Mouse (Mus musculus): ENCODE measurements around the gene Inpp5f.
"Not testable (repeated sequence)": the region's sequence is repeated elsewhere in the genome, so short reads cannot be mapped to it uniquely, and the experiment has no call there.

Inpp5f gene

DNA sequence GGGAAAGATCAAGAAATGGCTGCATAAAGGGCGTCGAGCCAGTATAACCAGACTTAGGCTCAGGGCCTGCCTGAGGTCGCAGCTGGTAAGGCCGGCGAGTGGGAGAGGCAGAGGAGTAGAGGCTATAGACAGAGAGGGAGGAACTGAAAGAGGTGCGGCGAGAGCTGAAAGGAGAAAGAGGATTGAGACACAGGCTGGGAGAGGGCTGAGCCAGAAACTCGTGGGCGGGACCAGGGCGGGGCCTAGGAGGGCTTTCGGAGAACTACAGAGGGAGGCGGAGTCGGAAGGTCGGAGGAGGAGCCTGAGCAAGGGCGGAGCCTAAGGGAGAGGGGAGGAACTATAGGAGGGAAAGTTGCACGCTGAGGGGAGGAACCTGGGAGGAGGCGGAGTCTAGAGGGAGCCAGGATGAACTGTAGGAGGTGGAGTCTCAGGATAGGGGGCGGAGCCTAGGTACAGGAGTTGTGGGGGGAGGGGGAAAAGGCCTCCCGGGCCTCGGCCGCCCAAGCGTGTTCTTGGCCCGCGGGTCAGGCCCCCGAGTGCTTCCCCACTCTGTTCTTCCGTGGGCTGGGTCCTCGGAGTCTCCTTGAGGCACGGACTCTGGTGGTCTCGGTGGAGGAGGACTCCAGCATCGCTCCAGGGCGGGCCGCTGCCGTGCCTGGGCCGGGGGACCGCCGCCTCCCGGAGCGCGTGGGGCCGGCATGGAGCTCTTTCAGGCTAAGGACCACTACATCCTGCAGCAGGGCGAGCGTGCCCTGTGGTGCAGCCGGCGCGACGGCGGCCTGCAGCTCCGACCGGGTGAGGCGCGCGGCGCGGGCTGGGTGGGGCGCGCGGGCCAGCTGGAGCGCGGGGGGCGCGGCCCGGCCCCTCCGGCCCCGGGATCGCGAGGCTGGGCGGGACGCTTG lies at the start of gene Inpp5f:
Inpp5f (plus strand) TSS at position 432 of the 902 bp plus-strand sequence.
- DNase-seq (ENCODE audit: low spot score in 2 of 2), result peak; percentile 94 to 96

DNA sequence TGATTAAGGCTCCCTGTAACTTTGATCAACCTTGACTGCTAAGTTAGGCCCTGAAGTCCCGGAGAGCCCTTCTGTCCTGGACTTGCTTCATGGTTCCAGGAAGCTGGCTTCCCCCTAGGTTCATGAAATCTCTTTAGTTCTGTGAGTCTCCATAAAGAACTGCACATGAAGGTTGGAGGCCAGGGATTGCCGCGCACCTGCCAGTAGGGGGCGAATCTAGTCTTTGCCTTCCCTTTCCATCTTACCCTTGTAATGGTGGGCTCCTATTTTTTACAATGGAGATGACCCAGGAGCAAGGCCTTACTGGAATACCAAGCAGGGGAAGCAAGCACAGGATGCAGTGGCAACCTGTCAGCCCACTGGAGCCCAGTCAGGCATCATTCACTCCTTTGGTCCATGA lies 47.8 kb upstream of the Inpp5f start:
- no peak for DNase-seq (ENCODE audit: low spot score in 2 of 2)

DNA sequence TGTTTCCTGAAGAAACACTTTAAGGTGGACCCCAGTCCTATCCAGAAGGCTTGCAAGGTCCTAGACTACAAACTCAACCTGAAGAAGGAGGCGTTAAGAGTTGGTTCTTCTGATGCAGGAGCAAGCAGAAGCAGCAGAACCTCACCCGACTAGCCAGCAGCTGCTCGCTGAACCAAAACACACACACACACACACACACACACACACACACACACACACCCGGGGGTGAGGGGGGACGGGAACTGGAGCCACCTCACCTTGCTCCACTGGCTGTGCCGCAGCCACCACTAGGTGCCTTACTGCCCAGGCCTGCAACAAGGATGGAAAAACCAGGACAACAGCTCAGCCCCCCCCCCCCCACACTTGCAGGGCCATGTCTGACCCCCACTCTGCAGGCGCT lies 44.8 kb upstream of the Inpp5f start:
- no peak for DNase-seq (ENCODE audit: low spot score in 2 of 2)

DNA sequence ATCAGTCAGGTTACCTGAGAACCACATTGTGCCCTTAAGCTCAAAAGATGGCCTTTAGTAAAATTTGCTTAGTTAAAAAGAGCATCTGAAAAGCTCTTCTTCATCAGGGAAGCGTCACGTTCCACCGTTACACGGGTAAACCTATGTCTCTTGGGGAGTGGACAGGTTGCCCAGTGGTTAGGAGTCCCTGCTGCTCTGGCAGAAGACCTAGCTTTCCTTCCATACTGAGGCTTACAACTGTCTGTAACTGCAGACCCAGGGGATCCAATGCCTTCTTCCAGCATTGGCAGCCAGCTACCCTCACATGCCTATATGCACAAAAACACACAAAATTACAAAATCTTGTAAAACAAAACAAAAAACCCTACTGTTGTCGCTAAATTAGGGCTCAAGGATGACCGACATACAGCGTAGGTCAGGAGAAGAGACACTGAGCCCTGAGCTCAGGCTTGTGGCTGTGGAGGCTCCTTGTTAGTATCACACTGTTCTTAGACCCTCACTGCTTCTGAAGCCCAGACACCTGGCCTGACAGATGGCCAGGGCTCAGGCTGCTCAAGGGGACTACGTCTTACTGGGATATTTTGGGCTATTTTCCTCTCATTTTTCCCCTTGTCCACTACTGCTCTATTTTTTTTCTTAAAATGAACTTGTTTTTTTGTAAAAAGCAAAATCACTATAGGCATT lies 43.4 kb upstream of the Inpp5f start:
- no peak for DNase-seq (ENCODE audit: low spot score in 2 of 2)

DNA sequence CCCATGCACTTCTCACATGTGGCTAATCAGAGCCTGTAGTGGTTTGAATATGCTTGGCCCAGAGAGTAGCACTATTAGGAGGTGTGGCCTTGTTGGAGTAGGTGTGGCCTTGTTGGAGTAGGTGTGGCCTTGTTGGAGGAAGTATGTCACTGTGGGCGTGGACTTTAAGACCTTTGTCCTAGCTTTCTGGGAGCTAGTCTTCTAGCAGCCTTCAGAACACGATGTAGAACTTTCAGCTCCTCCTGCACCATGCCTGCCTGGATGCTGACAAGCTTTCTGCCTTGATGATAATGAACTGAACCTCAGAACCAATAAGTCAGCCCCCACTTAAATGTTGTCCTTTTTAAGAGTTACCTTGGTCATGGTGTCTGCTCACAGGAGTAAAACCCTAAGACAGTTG lies 41.7 kb upstream of the Inpp5f start:
- DNase-seq (ENCODE audit: low spot score in 2 of 2), result not testable (repeated sequence)

DNA sequence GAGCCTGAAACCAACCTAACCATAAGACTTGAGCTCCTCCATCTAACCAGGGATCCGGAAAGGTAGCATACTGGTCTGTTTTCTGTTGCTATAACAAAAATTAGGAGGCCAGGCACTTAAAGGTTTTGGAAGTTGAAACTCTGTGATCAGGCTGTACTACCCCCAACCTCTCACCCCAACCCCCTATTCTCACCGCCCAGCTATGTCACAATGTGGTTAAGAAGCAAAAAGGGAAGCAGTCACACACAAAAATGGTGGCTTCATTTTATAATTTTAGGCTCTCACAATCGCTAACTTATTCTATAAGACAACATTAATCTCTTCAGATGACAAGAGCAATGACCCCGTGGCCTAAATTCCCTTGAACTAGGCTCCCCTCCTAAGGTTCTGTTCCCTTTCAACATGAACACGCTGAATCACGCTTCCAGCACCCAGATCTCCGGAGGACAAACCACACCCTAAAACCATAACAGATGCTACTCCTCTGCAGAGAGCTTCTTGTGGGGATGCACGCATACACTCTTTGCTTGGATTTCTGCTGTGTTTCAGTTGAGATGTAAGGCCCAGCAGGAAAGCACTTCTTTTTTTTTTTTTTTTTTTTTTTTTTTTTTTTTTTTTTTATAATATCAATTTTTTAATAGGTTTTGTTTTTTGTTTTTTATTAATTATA lies 41.0 kb upstream of the Inpp5f start:
- no peak for DNase-seq (ENCODE audit: low spot score in 2 of 2)

DNA sequence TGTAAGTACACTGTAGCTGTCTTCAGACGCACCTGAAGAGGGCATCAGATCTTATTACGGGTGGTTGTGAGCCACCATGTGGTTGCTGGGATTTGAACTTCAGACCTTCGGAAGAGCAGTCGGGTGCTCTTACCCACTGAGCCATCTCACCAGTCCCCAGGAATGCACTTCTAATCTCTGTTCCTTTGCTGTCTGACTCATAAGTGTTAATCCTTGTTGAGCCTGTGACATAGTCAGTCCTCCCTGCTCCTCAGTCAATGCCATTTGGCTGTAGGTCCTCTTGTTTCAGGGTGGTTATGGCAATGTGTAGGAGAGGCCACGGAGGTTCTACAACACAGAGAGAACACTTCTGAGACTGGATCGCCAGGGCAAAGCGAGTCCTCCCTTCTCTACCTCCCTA lies 40.5 kb upstream of the Inpp5f start:
- not testable (repeated sequence) for DNase-seq (ENCODE audit: low spot score in 2 of 2)

DNA sequence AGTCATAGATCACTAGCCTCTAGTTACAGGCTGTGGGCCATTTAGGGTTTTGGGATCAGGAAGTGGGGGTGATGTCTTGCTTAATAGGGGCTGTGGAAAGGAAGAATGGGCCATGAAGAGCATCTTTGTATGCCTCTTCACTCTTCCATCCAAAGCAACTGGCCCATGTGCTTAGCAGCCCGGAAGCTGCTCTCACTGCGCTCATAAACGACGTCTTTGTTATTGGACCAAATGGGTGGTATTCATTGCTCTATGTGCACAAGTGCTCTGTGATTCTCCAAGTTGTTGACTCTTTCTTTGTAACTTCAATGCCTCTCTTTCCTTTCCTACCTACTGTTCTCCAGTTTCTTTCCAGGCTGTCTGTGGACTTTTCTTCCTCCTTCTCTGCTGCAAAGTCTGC lies 39.1 kb upstream of the Inpp5f start:
- no peak for DNase-seq (ENCODE audit: low spot score in 2 of 2)

DNA sequence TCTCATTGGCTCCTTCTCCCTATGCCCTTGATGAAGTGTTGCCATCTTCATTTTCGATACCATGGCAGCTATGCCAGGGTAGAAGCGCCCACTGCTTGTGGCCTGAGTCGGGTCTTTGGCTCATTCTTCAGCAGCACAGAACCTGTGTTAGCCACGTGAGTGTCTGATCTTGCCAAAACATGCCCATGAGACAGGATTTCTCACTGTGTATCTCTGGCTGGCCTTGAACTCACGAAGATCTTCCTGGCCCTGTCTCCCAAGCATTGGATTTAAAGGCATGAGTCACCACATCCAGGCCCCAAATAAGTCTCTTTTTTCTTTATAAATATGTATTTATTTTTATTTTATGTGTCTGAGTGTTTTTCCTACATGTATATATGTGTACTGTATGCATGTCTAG lies 35.9 kb upstream of the Inpp5f start:
- DNase-seq (ENCODE audit: low spot score in 2 of 2), result no peak

DNA sequence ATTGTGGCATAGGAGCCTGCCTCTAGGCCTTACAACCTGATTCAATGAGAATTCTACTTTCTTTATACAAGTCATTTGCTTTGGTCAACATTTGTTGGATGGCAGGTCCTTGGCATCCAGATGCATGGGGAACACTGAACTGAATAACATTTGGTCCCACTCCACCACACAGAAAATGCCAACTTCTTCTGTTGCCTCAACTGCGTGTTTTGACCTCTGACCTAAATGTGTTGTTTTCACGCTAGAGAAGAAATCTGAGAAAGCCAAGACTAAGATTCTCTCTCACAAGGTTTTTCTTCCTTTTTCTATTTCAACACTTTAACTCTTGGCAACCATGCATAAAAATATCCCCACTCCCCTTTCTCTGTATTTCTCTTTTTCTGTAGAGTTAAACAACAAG lies 35.3 kb upstream of the Inpp5f start:
- DNase-seq (ENCODE audit: low spot score in 2 of 2), result no peak

DNA sequence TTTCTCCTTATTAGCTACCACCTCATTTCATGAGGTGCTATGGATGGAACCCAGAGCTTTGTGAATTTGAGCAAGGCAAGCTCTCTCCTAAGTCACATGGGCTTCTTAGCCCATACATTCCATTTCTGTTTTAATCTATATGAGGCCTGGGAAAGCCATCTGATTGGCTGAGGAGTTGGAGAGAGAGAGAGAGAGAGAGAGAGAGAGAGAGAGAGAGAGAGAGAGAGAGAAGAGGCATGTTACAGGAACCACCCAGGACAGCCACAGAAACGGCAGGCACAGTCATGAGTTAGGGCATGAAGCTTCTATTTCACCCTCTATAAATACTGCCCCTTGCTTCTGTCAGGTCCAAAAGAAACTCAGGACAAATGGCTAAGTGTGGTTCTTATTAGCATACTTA lies 33.5 kb upstream of the Inpp5f start:
- DNase-seq (ENCODE audit: low spot score in 2 of 2), result no peak

DNA sequence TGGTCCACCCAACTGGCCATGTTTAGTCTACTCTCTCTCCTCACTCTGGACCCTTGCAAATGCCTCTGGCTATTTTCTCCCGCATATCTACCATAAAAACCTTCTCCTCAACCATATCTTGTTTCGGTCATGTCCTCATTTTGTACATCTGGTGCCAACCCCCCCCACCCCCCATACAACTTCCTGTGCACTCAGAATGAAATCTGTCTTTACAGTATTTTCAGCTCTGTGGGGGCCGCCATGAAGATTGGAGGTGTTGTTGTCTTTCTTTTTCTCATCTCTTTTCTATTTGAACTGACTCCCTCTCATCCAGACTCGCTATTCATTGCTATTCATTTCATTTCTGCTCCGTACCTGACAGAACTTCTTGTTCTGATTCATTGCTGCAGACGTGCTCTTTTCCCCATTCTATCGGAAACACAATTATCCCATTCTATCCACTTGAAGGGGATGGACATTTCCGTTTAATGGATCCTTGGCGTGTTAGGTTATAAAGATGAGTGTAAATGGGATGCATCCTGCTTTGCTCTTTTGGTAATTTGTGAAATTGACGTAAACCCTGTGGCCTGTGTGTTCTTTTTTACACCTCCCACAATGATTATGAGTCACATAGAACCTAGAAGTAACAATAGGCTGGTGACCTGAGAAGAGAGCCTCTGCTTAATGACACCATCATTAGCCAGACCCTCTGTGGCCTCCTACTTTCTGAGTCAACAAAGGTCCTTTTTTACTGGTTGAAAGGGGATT lies 32.8 kb upstream of the Inpp5f start:
- no peak for DNase-seq (ENCODE audit: low spot score in 2 of 2)

DNA sequence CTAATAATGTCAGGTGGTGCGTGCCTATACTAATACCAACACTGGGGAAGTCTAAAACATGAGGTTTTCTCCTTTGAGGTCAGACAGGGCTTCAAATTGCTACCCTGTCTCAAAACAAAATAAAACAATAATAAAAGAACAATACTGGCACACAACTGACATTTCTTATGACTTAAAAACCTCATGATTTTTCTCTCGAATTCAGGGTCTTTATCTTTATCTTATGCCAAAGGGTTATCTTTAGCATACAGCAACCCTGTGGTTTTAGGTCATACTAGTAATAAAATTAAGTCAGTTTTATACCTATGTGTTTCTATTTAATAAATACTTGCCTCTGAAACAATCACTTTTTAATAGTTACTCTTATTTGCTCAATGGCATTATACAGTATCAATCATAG lies 31.7 kb upstream of the Inpp5f start:
- no peak for DNase-seq (ENCODE audit: low spot score in 2 of 2)

DNA sequence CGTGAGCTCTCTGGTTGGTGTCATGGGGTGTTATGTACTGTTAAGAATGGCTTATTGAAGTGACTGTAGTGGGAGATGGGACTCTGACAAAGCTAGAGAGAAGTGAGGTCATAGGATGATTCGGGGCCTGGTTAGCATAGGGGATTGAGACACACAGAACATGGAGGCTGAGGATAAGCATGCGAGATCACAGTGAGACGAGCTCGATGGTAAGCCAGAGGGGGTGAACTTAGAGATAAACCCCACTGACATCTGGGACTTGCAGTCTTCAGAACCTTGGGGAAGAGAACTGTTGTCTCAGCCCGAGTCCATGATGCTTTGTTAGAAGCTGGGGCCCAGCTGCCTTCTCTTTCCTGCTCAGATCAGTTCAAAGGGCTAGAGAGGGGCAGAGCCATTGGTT lies 30.8 kb upstream of the Inpp5f start:
- DNase-seq (ENCODE audit: low spot score in 2 of 2), result no peak

DNA sequence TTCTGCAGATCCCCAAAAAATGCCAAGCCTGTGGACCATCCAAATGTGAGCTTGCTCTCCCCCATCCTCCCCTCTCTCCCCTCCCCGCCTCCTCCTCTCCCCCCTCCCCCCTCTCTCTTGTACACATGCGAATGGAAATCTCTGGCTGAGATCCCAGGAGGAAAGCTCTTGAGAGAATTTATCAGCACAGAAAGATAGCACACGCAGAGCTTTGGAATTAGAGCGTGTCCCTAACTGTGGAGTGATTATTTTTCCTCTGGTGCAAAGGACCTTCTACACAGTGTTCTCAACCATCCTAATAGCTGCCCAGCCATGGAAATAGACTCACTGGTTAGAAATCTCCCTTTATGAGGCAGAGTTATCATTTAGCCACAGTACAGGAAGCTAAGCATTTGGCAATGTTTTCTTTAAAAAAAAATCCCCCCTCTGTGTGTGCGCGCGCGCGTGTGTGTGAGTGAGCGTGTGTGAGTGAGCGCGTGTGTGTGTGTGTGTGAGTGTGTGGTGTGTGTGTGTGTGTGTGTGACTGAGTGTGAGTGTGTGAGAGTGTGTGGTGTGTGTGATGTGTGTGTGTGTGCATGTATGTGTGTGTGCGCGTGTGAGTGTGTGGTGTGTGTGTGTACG lies 29.2 kb upstream of the Inpp5f start:
- DNase-seq (ENCODE audit: low spot score in 2 of 2), result no peak

DNA sequence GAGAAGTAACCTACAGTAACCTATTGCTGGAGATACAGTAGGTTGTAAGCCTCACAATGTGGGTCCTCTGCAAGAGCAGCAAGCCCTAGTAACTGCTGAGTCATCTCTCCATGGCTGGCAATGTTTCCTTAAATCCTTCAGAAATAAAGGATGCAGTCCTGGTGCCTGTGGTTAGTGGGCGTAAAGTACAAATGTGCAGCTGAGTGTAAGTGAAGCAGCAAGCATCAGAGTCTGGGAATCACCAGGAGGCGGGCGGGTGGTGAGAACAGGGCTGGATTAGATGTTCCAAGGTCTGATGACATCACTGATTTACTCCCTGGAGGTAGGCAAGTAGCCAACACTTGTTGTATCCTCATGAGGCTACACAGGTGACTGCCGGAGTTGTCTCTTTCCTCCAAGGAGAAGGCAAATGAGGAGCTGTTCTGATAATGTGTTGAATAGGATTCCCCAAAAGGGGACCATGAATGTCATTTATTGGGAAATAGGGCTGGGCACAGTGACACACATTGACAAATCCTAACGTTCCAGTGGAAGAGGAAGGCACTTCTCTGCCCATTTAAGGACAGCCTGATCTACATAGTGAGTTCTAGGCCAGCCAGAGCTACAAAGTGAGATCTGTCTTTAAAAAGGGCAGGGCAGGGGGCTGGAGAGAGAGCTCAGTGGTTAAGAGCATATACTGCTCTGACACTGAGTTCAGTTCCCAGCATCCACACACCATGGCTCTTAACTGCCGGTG lies 27.7 kb upstream of the Inpp5f start:
- peak; percentile 41 to 43 for DNase-seq (ENCODE audit: low spot score in 2 of 2)

DNA sequence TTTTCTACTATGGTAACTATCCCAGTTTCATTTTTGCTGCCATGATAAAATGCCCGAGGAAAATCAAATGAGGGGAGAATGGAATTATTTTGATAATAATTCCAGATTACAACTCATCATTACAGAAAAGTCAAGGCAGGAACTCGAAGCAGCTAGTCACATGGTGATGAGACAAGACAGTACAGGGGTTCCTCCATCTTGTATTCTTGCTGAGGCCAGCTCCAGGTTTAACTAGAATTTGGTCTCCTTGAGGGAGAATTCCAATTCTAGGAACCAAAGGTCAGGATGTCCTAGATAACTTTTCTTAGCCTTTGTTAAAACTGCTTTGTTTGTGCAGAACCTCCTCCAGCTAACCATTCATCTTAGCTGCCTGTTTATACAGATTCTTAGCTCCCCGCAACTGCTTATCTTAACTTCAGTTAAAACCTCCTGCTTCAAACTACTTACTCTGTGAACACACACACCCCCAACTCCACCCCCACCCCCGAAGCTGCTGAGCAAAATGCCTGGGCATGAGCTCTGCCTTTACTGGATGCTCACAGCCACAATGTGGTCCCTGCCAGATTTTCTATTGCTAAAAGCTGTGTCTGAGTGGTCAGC lies 23.7 kb upstream of the Inpp5f start:
- DNase-seq (ENCODE audit: low spot score in 2 of 2), result no peak

DNA sequence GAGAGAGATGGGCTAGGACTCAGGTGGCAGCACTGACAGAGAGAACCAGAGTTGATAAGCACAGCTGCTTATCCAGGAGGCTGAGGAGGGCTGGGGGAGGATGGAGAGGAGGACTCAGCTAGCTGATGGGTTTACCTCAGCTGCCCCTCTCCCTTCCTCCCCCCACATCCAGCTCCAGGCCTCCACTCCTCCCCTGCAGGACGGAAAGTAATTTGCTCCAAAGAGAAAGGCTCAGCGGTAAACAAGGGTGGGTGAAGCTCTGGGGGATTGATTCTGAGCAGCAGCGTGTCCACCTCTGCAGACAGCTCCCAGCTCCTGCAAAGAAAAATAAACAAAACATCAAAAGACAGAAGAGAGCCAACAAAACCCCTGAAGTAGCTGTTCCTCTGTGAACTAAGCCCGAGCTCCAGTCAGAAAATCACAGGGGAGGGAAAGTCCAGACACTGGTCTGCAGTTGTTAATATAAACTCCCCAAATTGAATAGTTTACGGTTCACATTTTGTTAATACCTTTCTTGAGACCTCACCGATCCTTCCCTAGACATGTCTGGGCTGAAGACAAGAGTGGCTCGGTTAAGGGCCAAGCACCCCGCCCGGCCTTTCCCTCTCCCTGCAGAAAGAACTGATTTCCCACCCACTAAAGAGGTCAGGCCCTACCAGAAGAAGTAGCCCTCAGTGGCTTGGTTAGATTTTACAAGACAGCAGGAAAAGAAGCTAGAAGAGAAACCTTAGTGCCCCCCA lies 19.6 kb upstream of the Inpp5f start:
- DNase-seq (ENCODE audit: low spot score in 2 of 2), result peak in 1 of 2 experiments; percentile 29

DNA sequence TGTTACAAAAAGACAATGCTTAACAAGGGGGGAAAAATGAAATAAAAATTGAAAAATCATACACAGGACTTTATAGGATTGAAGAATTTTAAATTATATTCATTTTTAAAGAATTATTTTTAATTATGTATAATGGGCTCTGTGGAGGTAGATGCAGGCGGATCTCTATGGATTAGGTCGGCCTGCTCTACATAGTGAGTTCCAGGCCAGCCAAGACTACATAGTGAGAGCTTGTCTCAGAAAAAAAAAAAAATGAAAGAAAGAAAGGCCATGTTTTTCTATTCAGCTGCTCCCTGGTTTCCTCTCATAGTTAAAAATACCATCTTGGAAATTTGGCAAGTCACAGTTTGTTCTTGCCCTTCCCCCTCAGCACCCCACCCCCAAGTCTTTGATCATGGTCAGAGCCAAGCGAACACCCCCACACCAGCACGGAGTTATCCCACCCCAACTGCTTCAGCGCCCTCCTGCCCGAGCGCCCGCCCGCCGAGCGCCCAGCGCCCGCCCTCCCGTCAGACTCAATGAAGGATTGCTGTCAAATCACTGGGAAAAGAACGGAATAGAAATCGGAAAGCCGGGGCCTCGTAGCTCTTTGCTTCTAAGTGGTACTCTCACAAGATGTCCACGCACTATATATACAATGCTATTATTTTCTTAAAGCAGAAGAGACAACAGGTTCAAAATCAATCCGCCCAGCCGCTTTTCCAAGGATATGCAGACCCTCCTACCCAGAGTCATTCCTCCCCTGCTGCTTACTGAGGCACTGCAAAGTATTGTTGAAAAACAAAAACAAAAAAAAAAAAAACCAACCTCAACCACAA lies 18.8 kb upstream of the Inpp5f start:
- DNase-seq (ENCODE audit: low spot score in 2 of 2), result peak in 1 of 2 experiments; percentile 44
